Mouse (Mus musculus): ENCODE data around the gene Apoa1.

GRCm38 (mm10) chr9:46240526-46241153 is 12.3 kb downstream of the Apoa1 start, which contains the start of gene Apoa4:
- TF ChIP-seq POLR2A (IDR thresholded peaks at IDR 0.05; ENCODE audit: low read depth, low read length) (no peak), CTCF (IDR thresholded peaks at IDR 0.05; ENCODE audit: extremely low read depth, insufficient read depth, insufficient read length, insufficient replicate concordance) (no peak)

All from spleen, adult 2 months (tissue).